Mouse (Mus musculus) bone marrow macrophage, adult 2 months (primary cell): Measurements from ENCODE around the gene 1700029F12Rik.

Experiments
- CTCF ChIP-seq: IDR thresholded peaks from 2 replicates; pipeline ENCODE4 v1.5.1; 2012; ENCODE audit warnings: low read depth, mild to moderate bottlenecking, low read length, moderate library complexity
- POLR2A ChIP-seq: IDR thresholded peaks from 2 replicates; pipeline ENCODE4 v1.6.1; 2012; ENCODE audit warnings: mild to moderate bottlenecking, low read depth, low read length, borderline replicate concordance

DNA sequence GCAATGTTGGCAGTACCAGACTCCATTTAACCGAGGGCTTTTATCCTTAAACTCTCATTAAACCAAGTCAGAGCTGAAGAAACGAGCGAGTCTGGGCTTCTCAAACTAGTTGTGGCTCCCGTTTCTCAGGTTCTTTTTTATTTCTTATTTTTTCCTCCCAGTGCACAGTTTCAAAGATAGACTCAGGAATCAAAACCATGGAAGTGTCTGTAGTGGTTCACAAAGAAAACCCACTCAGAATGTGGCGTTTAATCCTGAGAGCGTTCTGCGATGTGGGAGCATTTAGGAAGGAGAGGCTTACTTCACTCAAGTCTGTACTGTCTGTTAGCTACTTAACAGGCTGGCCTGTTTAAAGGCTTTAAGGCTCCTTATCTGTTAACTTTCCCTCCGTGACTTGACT is 34.0 kb upstream of the 1700029F12Rik start:
- no peak for TF ChIP-seq POLR2A
- no peak for TF ChIP-seq CTCF
